Mouse (Mus musculus): ENCODE results near the gene Wwtr1. TPM values are rescaled to one million over a fixed set of nuclear protein-coding genes. Genes with fewer than 3 reads are reported as not detected.
A peak's percentile ranks its signal among the peaks of the same experiment; 100 is the strongest.

Gene Wwtr1
- polyA plus RNA-seq, 1 experiment from 2014 or later: 29.9 TPM

GRCm38 (mm10) chr3:57532991-57533725, 42.6 kb downstream of the Wwtr1 start:
- Histone ChIP-seq H3K27me3 (ENCODE audit: control insufficient read depth, insufficient read depth, low read depth, low read length) (no peaks in the 10 kb centered on the region), H3K9ac (ENCODE audit: low read length) (no peak overlapping the region), H3K4me3 (ENCODE audit: low read length) (no peak overlapping the region), H3K4me1 (replicated peaks; ENCODE audit: control insufficient read depth, insufficient read depth, low read length) (peaks cover 25% of the 10 kb centered on the region), H3K27ac (ENCODE audit: low read length) (no peak overlapping the region), H3K9me3 (ENCODE audit: control insufficient read depth, low read length) (no peaks in the 10 kb centered on the region), H3K36me3 (ENCODE audit: control insufficient read depth, insufficient read depth, low read length) (no peaks in the 10 kb centered on the region), H3K4me2 (ENCODE audit: low read depth, low read length) (no peak overlapping the region)
- 76% methylated on average over 9 of the region's 9 CpGs for WGBS
- no peak for ATAC-seq (ENCODE audit: low read depth)

GRCm38 (mm10) chr3:57530836-57531235, 44.9 kb downstream of the Wwtr1 start:
- no peak overlapping the region for H3K4me3 ChIP-seq (ENCODE audit: low read length)
- ATAC-seq (ENCODE audit: low read depth): no peak
- WGBS: 61% methylated on average over 1 of the region's 1 CpGs
- H3K27ac ChIP-seq (ENCODE audit: low read length): no peak overlapping the region
- no peak overlapping the region for H3K4me2 ChIP-seq (ENCODE audit: low read depth, low read length)
- H3K4me1 ChIP-seq (replicated peaks; ENCODE audit: control insufficient read depth, insufficient read depth, low read length): peaks cover 18% of the 10 kb centered on the region
- H3K9me3 ChIP-seq (ENCODE audit: control insufficient read depth, low read length): peaks cover 3% of the 10 kb centered on the region; the same call in 1 of the 2 replicates
- H3K36me3 ChIP-seq (ENCODE audit: control insufficient read depth, insufficient read depth, low read length): no peaks in the 10 kb centered on the region
- H3K9ac ChIP-seq (ENCODE audit: low read length): no peak overlapping the region
- no peaks in the 10 kb centered on the region for H3K27me3 ChIP-seq (ENCODE audit: control insufficient read depth, insufficient read depth, low read depth, low read length)

GRCm38 (mm10) chr3:57530221-57530620, 45.5 kb downstream of the Wwtr1 start:
- no peaks in the 10 kb centered on the region for H3K27me3 ChIP-seq (ENCODE audit: control insufficient read depth, insufficient read depth, low read depth, low read length)
- ATAC-seq (ENCODE audit: low read depth): no peak
- peaks cover 15% of the 10 kb centered on the region for H3K4me1 ChIP-seq (replicated peaks; ENCODE audit: control insufficient read depth, insufficient read depth, low read length)
- no peak overlapping the region for H3K27ac ChIP-seq (ENCODE audit: low read length)
- 93% methylated on average over 4 of the region's 4 CpGs for WGBS
- H3K9ac ChIP-seq (ENCODE audit: low read length): no peak overlapping the region
- H3K36me3 ChIP-seq (ENCODE audit: control insufficient read depth, insufficient read depth, low read length): no peaks in the 10 kb centered on the region
- H3K9me3 ChIP-seq (ENCODE audit: control insufficient read depth, low read length): peaks cover 3% of the 10 kb centered on the region; the same call in 1 of the 2 replicates
- H3K4me3 ChIP-seq (ENCODE audit: low read length): no peak overlapping the region
- H3K4me2 ChIP-seq (ENCODE audit: low read depth, low read length): no peak overlapping the region

DNA sequence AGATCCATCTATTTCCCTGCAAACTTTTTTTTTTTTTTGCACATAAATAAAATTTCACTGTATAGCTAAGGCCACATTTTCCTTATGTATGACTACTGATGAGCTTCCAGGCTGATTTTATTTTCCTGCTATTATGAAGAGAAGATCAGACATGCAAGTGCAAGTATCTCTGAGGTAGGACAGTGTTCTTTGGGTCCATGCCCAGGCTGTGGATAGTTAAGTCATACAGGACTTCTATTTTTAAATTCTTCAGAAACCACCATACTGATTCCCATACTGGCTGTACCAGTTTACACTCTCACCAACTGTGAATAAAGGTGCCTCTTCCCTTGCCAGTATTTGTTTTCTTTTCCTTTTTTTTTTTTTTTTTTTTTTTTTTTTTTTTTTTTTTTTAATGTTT, 48.6 kb downstream of the Wwtr1 start:
- Histone ChIP-seq H3K27me3 (ENCODE audit: control insufficient read depth, insufficient read depth, low read depth, low read length) (no peaks in the 10 kb centered on the region), H3K4me2 (ENCODE audit: low read depth, low read length) (no peak overlapping the region), H3K9me3 (ENCODE audit: control insufficient read depth, low read length) (peaks cover 3% of the 10 kb centered on the region; the same call in 1 of the 2 replicates), H3K4me3 (ENCODE audit: low read length) (no peak overlapping the region), H3K27ac (ENCODE audit: low read length) (no peak overlapping the region), H3K4me1 (replicated peaks; ENCODE audit: control insufficient read depth, insufficient read depth, low read length) (no peaks in the 10 kb centered on the region), H3K9ac (ENCODE audit: low read length) (no peak overlapping the region), H3K36me3 (ENCODE audit: control insufficient read depth, insufficient read depth, low read length) (no peaks in the 10 kb centered on the region)
- no peak for ATAC-seq (ENCODE audit: low read depth)

- no peak overlapping the region for H3K27ac ChIP-seq (ENCODE audit: low read length)
- no peaks in the 10 kb centered on the region for H3K36me3 ChIP-seq (ENCODE audit: control insufficient read depth, insufficient read depth, low read length)
- ATAC-seq (ENCODE audit: low read depth): no peak
- no peak overlapping the region for H3K4me3 ChIP-seq (ENCODE audit: low read length)
- H3K4me2 ChIP-seq (ENCODE audit: low read depth, low read length): no peak overlapping the region
- no peak overlapping the region for H3K9ac ChIP-seq (ENCODE audit: low read length)
- peaks cover 3% of the 10 kb centered on the region; the same call in 1 of the 2 replicates for H3K9me3 ChIP-seq (ENCODE audit: control insufficient read depth, low read length)
- no peaks in the 10 kb centered on the region; the same call in 1 of the 2 replicates for H3K4me1 ChIP-seq (replicated peaks; ENCODE audit: control insufficient read depth, insufficient read depth, low read length)
- 87% methylated on average over 5 of the region's 5 CpGs for WGBS
- no peaks in the 10 kb centered on the region for H3K27me3 ChIP-seq (ENCODE audit: control insufficient read depth, insufficient read depth, low read depth, low read length)
These were observed 52.6 kb downstream of the Wwtr1 start for GRCm38 (mm10) chr3:57523093-57523492.

GRCm38 (mm10) chr3:57521876-57522275, 53.8 kb downstream of the Wwtr1 start:
- Histone ChIP-seq H3K4me1 (replicated peaks; ENCODE audit: control insufficient read depth, insufficient read depth, low read length) (no peaks in the 10 kb centered on the region; the same call in 1 of the 2 replicates), H3K9me3 (ENCODE audit: control insufficient read depth, low read length) (peaks cover 3% of the 10 kb centered on the region; the same call in 1 of the 2 replicates), H3K36me3 (ENCODE audit: control insufficient read depth, insufficient read depth, low read length) (no peaks in the 10 kb centered on the region), H3K4me2 (ENCODE audit: low read depth, low read length) (no peak overlapping the region), H3K27ac (ENCODE audit: low read length) (no peak overlapping the region), H3K9ac (ENCODE audit: low read length) (no peak overlapping the region), H3K4me3 (ENCODE audit: low read length) (no peak overlapping the region), H3K27me3 (ENCODE audit: control insufficient read depth, insufficient read depth, low read depth, low read length) (no peaks in the 10 kb centered on the region)
- no peak for ATAC-seq (ENCODE audit: low read depth)
- 89% methylated on average over 4 of the region's 4 CpGs for WGBS

- Histone ChIP-seq H3K4me1 (replicated peaks; ENCODE audit: control insufficient read depth, insufficient read depth, low read length) (no peaks in the 10 kb centered on the region; the same call in 1 of the 2 replicates), H3K9me3 (ENCODE audit: control insufficient read depth, low read length) (no peaks in the 10 kb centered on the region), H3K4me2 (ENCODE audit: low read depth, low read length) (no peak overlapping the region), H3K36me3 (ENCODE audit: control insufficient read depth, insufficient read depth, low read length) (no peaks in the 10 kb centered on the region), H3K27me3 (ENCODE audit: control insufficient read depth, insufficient read depth, low read depth, low read length) (no peaks in the 10 kb centered on the region), H3K27ac (ENCODE audit: low read length) (no peak overlapping the region), H3K9ac (ENCODE audit: low read length) (no peak overlapping the region), H3K4me3 (ENCODE audit: low read length) (no peak overlapping the region)
- WGBS: 73% methylated on average over 7 of the region's 7 CpGs
- no peak for ATAC-seq (ENCODE audit: low read depth)
These were observed 55.7 kb downstream of the Wwtr1 start for GRCm38 (mm10) chr3:57519995-57520394.

GRCm38 (mm10) chr3:57516146-57516545, 59.6 kb downstream of the Wwtr1 start:
- Histone ChIP-seq H3K4me3 (ENCODE audit: low read length) (no peak overlapping the region), H3K27ac (ENCODE audit: low read length) (no peak overlapping the region), H3K4me1 (replicated peaks; ENCODE audit: control insufficient read depth, insufficient read depth, low read length) (peaks cover 11% of the 10 kb centered on the region), H3K4me2 (ENCODE audit: low read depth, low read length) (no peak overlapping the region), H3K27me3 (ENCODE audit: control insufficient read depth, insufficient read depth, low read depth, low read length) (no peaks in the 10 kb centered on the region), H3K36me3 (ENCODE audit: control insufficient read depth, insufficient read depth, low read length) (no peaks in the 10 kb centered on the region), H3K9me3 (ENCODE audit: control insufficient read depth, low read length) (no peaks in the 10 kb centered on the region), H3K9ac (ENCODE audit: low read length) (no peak overlapping the region)
- 63% methylated on average over 4 of the region's 4 CpGs for WGBS
- peak; percentile 89 for ATAC-seq (ENCODE audit: low read depth)

- Histone ChIP-seq H3K9ac (ENCODE audit: low read length) (no peak overlapping the region), H3K4me3 (ENCODE audit: low read length) (no peak overlapping the region), H3K27ac (ENCODE audit: low read length) (peak overlapping the region; percentile 78; the same call in 1 of the 2 replicates), H3K4me1 (replicated peaks; ENCODE audit: control insufficient read depth, insufficient read depth, low read length) (peaks cover 17% of the 10 kb centered on the region), H3K9me3 (ENCODE audit: control insufficient read depth, low read length) (no peaks in the 10 kb centered on the region), H3K27me3 (ENCODE audit: control insufficient read depth, insufficient read depth, low read depth, low read length) (no peaks in the 10 kb centered on the region), H3K4me2 (ENCODE audit: low read depth, low read length) (no peak overlapping the region), H3K36me3 (ENCODE audit: control insufficient read depth, insufficient read depth, low read length) (no peaks in the 10 kb centered on the region)
- no peak for ATAC-seq (ENCODE audit: low read depth)
- WGBS: 95% methylated on average over 7 of the region's 7 CpGs
These were observed 60.7 kb downstream of the Wwtr1 start for GRCm38 (mm10) chr3:57515044-57515443.

All from lung, embryonic 16.5 days (tissue).